Mouse (Mus musculus): ENCODE results near the gene Plxnd1. TPM values are rescaled to one million over a fixed set of nuclear protein-coding genes. Genes with fewer than 3 reads are reported as not detected.

The Plxnd1 gene
- polyA plus RNA-seq, 1 experiment = 26.2 TPM

GRCm38 (mm10) chr6:115945633-115946032, 49.2 kb downstream of the Plxnd1 start:
- H3K27me3 ChIP-seq (ENCODE audit: control insufficient read depth, insufficient read depth, low read length) = no peaks in the 10 kb centered on the region
- no peaks in the 10 kb centered on the region; the same call in 1 of the 2 replicates for H3K4me1 ChIP-seq (ENCODE audit: control insufficient read depth, insufficient read depth, insufficient read length, low read length)
- H3K27ac ChIP-seq (ENCODE audit: insufficient read depth, low read depth, low read length) = no peak overlapping the region
- WGBS = 73% methylated on average over 8 of the region's 8 CpGs
- H3K4me3 ChIP-seq (ENCODE audit: low read depth, low read length) = no peak overlapping the region
- H3K36me3 ChIP-seq (ENCODE audit: control insufficient read depth, insufficient read depth, low read length) = no peaks in the 10 kb centered on the region
- TF ChIP-seq CTCF (IDR thresholded peaks at IDR 0.05; ENCODE audit: extremely low read depth, insufficient read length, insufficient replicate concordance, low read depth, low read length) (no peak), POLR2A (IDR thresholded peaks at IDR 0.05; ENCODE audit: low read depth, low read length) (no peak)

GRCm38 (mm10) chr6:115944638-115945037, 50.2 kb downstream of the Plxnd1 start, which contains the start of gene H1foo:
TSS of gene H1foo (plus strand) at chr6:115944938.
- Histone ChIP-seq H3K27me3 (ENCODE audit: control insufficient read depth, insufficient read depth, low read length) (no peaks in the 10 kb centered on the region), H3K4me3 (ENCODE audit: low read depth, low read length) (no peak within 1 kb of the TSS), H3K36me3 (ENCODE audit: control insufficient read depth, insufficient read depth, low read length) (no peaks in the 10 kb centered on the region), H3K4me1 (ENCODE audit: control insufficient read depth, insufficient read depth, insufficient read length, low read length) (no peaks in the 10 kb centered on the region; the same call in 1 of the 2 replicates), H3K27ac (ENCODE audit: insufficient read depth, low read depth, low read length) (no peak within 1 kb of the TSS)
- WGBS = 92% methylated on average over 5 of the region's 5 CpGs
- no peak for TF ChIP-seq CTCF (IDR thresholded peaks at IDR 0.05; ENCODE audit: extremely low read depth, insufficient read length, insufficient replicate concordance, low read depth, low read length)
- TF ChIP-seq POLR2A (IDR thresholded peaks at IDR 0.05; ENCODE audit: low read depth, low read length) = no peak

DNA sequence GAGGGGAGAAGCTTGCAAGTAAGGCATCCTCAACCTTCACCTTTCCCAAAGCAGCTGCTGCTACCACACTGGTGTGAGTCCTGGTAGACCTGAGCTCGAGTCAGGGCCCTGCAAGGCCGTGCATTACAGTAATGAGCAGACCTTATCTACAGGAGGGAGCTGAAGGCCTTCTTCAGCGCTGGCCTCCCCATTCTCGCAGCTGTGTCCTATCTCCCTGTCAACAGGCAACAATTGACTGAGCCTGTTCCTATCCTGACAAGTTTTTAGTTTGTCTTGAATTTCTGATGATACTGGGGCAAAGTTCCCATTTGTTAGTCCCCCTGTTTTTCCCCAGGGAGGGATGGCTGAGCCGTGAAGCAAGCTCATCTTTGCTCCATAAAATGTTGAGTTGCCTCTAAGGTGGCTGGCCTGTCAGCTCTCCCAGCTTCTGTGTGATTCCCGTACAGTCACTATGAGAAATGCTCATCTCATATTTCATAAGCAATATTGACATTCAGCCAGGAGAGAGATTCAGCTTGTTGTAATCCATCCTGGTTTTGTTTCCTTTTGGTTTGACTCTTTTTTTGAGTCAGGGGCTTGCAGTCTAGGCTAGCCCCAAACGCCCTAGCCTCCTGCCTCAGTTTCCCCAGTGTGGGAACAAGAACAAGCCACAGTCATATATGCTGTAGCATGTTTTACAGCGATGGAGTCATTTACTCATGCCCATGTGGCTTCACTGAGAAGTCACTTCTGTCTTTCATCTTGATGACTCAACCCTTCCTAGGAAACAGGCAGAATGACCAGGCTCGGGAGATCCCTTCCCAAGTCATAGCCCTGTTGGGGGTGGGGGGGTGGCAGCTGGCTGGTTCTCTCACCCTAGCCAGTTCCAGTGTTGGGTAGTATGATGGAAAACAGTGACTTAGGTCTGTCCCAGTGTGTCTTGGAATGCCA, 51.0 kb downstream of the Plxnd1 start:
- Histone ChIP-seq H3K4me1 (ENCODE audit: control insufficient read depth, insufficient read depth, insufficient read length, low read length) (no peaks in the 10 kb centered on the region; the same call in 1 of the 2 replicates), H3K4me3 (ENCODE audit: low read depth, low read length) (no peak overlapping the region), H3K36me3 (ENCODE audit: control insufficient read depth, insufficient read depth, low read length) (no peaks in the 10 kb centered on the region), H3K27ac (ENCODE audit: insufficient read depth, low read depth, low read length) (no peak overlapping the region), H3K27me3 (ENCODE audit: control insufficient read depth, insufficient read depth, low read length) (no peaks in the 10 kb centered on the region)
- WGBS = 70% methylated on average over 9 of the region's 9 CpGs
- TF ChIP-seq CTCF (IDR thresholded peaks at IDR 0.05; ENCODE audit: extremely low read depth, insufficient read length, insufficient replicate concordance, low read depth, low read length) = no peak
- no peak for TF ChIP-seq POLR2A (IDR thresholded peaks at IDR 0.05; ENCODE audit: low read depth, low read length)

DNA sequence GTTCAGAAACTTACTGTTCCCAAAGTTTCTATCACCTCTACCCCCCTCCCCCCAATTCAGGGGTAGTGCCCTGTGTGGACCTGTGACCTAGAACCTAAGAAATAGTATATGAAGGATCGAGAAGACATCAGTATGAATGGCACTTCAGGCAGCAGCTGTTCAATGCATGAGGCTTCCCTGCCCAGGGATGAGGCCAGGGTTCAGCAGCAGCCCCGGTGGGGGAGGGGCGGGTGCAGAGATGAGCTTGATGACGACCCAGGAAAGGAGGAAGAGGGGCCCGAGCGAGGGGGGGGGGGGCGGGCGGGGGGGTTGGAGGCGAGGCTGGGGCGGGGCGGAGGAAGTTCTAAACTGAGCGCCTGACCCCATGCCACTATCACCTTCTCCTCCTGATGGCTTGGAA, 53.7 kb downstream of the Plxnd1 start:
- TF ChIP-seq CTCF (IDR thresholded peaks at IDR 0.05; ENCODE audit: extremely low read depth, insufficient read length, insufficient replicate concordance, low read depth, low read length) (no peak), POLR2A (IDR thresholded peaks at IDR 0.05; ENCODE audit: low read depth, low read length) (no peak)
- H3K36me3 ChIP-seq (ENCODE audit: control insufficient read depth, insufficient read depth, low read length) = no peaks in the 10 kb centered on the region
- H3K27me3 ChIP-seq (ENCODE audit: control insufficient read depth, insufficient read depth, low read length) = no peaks in the 10 kb centered on the region
- no peak overlapping the region for H3K4me3 ChIP-seq (ENCODE audit: low read depth, low read length)
- WGBS = 8% methylated on average over 8 of the region's 12 CpGs
- no peaks in the 10 kb centered on the region; the same call in 1 of the 2 replicates for H3K4me1 ChIP-seq (ENCODE audit: control insufficient read depth, insufficient read depth, insufficient read length, low read length)
- no peak overlapping the region for H3K27ac ChIP-seq (ENCODE audit: insufficient read depth, low read depth, low read length)

DNA sequence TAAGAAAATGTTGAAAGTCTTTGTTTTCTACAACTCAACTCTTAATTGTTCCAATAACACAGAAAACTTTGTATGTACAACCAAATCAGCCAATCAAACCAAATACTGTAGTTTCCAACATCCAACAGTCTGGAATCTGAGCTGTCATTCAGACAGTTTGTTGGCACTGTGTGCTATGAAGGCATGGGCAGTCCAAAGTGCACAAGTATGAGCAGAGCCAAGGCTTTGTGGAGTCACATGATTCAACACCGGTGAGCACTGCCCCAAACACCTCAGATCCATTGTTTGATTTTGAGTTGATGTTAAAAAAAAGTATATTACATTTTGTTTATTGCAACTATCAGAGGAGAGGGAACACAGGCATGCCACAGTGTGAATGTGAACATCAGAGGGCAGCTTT, 54.2 kb downstream of the Plxnd1 start:
- Histone ChIP-seq H3K4me3 (ENCODE audit: low read depth, low read length) (no peak overlapping the region), H3K27ac (ENCODE audit: insufficient read depth, low read depth, low read length) (no peak overlapping the region), H3K27me3 (ENCODE audit: control insufficient read depth, insufficient read depth, low read length) (no peaks in the 10 kb centered on the region), H3K36me3 (ENCODE audit: control insufficient read depth, insufficient read depth, low read length) (no peaks in the 10 kb centered on the region), H3K4me1 (ENCODE audit: control insufficient read depth, insufficient read depth, insufficient read length, low read length) (no peaks in the 10 kb centered on the region; the same call in 1 of the 2 replicates)
- 21% methylated on average over 1 of the region's 1 CpGs for WGBS
- no peak for TF ChIP-seq POLR2A (IDR thresholded peaks at IDR 0.05; ENCODE audit: low read depth, low read length)
- TF ChIP-seq CTCF (IDR thresholded peaks at IDR 0.05; ENCODE audit: extremely low read depth, insufficient read length, insufficient replicate concordance, low read depth, low read length) = no peak

GRCm38 (mm10) chr6:115938798-115939197, 56.0 kb downstream of the Plxnd1 start:
- Histone ChIP-seq H3K27me3 (ENCODE audit: control insufficient read depth, insufficient read depth, low read length) (no peaks in the 10 kb centered on the region), H3K27ac (ENCODE audit: insufficient read depth, low read depth, low read length) (no peak overlapping the region), H3K36me3 (ENCODE audit: control insufficient read depth, insufficient read depth, low read length) (no peaks in the 10 kb centered on the region), H3K4me3 (ENCODE audit: low read depth, low read length) (no peak overlapping the region), H3K4me1 (ENCODE audit: control insufficient read depth, insufficient read depth, insufficient read length, low read length) (no peaks in the 10 kb centered on the region; the same call in 1 of the 2 replicates)
- WGBS = 63% methylated on average over 1 of the region's 1 CpGs
- TF ChIP-seq CTCF (IDR thresholded peaks at IDR 0.05; ENCODE audit: extremely low read depth, insufficient read length, insufficient replicate concordance, low read depth, low read length) = no peak

DNA sequence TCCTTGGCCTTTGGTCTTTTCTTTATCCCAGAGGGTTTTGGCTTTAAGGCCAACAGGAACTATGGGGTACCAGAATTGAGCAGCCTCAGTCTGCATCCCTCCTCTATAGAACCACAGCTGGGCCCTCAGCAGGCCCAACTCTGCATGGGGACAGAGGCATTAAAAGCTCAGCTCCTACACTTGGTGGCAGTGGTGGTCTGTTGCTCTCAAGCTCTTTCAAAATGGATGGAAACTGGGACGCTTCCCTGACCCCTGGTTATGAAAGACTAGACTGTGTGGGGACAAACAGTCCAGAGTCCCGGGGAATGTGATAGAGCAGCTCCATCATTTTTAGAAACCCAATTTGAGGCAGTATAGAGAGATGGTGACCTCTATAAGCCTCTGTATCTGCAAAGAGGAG, 56.8 kb downstream of the Plxnd1 start:
- Histone ChIP-seq H3K4me3 (ENCODE audit: low read depth, low read length) (no peak overlapping the region), H3K36me3 (ENCODE audit: control insufficient read depth, insufficient read depth, low read length) (no peaks in the 10 kb centered on the region), H3K27me3 (ENCODE audit: control insufficient read depth, insufficient read depth, low read length) (no peaks in the 10 kb centered on the region), H3K27ac (ENCODE audit: insufficient read depth, low read depth, low read length) (no peak overlapping the region), H3K4me1 (ENCODE audit: control insufficient read depth, insufficient read depth, insufficient read length, low read length) (no peaks in the 10 kb centered on the region; the same call in 1 of the 2 replicates)
- 93% methylated on average over 2 of the region's 2 CpGs for WGBS
- TF ChIP-seq POLR2A (IDR thresholded peaks at IDR 0.05; ENCODE audit: low read depth, low read length) (no peak), CTCF (IDR thresholded peaks at IDR 0.05; ENCODE audit: extremely low read depth, insufficient read length, insufficient replicate concordance, low read depth, low read length) (no peak)

Measured in small intestine, adult 2 months (tissue).